Mouse (Mus musculus) MEL-GATA-1-ER (cell line): ENCODE results near the gene Ppp4r1.

Experiments
- DNase-seq: peaks from one replicate; pipeline ENCODE4 v3.0.0-alpha.2; 2012; ENCODE audit warnings: low read depth; ENCODE audit errors: extremely low read depth

Gene Ppp4r1

GRCm38 (mm10) chr17:65802026-65802425 lies 19.7 kb downstream of the Ppp4r1 start:
- DNase-seq = no peak

DNA sequence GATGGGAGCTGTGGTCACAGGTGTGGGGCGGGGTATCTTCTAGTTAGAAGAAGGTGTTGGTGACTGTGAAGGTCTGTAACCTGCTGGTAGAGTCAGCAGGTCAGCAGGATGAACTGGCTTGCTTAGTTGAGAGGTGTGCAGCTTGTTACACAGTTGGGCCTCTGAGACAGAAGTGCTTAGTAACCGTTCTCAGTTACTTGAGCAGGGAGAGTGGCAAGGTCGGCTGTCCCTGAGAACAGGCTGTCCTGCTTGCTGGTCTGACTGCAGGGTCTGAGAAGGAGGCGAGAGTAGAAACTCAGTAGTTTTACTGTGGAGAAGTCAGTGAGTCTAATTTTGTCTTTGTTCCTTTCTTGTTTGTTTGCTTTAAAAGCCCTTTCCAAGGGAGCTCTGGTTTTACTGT lies 23.6 kb downstream of the Ppp4r1 start:
- no peak for DNase-seq

- no peak for DNase-seq
These were observed 24.0 kb downstream of the Ppp4r1 start for GRCm38 (mm10) chr17:65806416-65806815.

DNA sequence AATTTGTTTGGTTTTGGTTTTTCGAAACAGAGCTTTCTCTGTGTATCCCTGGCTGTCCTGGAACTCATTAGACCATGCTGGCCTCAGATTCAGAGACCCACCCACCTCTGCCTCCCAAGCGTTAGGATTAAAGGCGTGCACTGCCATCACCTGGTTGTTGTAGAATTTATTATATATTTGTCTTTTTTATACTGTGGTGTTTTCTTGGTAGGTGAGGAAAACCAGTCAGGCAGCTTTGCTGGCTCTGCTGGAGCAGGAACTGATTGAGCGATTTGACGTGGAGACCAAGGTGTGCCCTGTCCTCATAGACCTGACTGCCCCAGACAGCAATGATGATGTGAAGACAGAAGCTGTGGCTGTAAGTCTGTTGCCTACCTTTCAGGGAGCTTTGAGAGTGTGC lies 28.7 kb downstream of the Ppp4r1 start:
- DNase-seq = no peak

- no peak for DNase-seq
These were observed 31.4 kb downstream of the Ppp4r1 start for GRCm38 (mm10) chr17:65813763-65814162.

DNA sequence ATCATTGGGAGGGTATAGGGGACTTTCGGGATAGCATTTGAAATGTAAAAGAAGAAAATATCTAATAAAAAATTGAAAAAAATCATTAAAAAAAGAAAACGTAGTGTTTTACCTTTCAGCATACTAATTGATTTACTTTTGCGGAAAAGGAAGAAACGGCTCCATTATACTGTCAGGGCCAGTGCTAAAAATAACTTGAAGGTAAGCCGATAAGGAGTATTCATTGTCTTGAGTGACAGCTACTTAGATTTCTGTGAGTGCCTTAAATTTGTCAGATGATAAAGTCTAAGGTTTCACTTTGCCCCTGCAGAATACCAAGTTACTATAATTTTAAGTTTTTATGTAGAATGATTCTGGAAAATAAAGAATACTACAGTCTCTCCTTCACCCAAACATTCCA lies 37.8 kb downstream of the Ppp4r1 start:
- DNase-seq = no peak

GRCm38 (mm10) chr17:65822423-65822822 lies 40.0 kb downstream of the Ppp4r1 start:
- no peak for DNase-seq

GRCm38 (mm10) chr17:65824246-65824645 lies 41.9 kb downstream of the Ppp4r1 start:
- no peak for DNase-seq

GRCm38 (mm10) chr17:65826257-65826656 lies 43.9 kb downstream of the Ppp4r1 start:
- no peak for DNase-seq

DNA sequence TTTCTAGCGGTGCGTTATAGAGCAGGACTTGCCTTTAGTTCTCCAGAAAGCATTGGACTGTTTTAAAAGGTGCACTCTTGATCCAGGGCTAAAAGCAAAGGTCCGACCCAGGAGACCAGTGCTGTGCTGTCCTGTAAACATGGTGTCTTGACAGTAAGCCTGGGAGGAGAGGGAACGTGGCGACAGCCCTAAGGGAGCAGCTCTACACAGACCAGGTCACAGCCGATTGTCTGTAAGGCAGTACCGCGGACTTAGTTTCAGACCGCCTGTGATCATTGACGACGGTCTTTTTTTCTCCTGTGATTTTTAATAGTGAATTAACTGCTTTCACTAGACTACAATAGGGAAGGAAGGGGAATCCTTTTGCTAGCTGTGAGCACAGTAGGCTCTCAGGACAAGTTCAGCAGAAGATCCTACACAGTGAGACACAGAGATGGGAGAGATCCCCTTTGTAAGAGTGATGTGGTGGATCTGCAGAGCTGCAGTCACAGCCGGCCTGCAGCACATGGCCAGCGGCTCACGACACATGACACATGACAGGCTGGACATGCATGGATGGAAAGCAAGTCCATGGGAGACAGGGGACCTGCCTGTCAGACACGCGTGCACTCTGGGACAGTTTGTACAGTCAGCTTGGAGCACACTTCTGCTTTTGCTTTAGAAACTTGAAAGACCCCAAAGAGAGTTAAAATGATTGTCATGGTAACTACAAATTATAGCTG lies 44.9 kb downstream of the Ppp4r1 start:
- no peak for DNase-seq

GRCm38 (mm10) chr17:65827904-65828303 lies 45.5 kb downstream of the Ppp4r1 start:
- DNase-seq = no peak

DNA sequence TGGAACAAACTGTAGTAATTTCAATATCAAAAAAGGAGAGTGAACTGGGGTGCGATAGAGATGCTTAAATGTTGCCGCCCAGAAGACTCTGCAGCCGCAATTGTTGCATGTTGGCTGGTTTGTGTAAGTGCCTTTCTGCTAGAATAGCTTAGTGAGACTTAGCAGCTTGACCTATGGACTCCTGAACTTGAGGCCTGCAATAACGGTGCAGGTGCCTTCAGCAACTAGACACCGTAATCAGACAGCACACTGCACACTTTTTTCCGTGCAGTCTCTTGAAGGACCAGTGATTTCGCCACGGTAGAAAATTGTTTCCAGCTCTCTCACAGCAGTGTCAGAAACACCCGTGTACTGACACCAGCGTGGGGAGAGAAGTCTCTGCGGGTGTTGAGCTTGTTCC lies 46.6 kb downstream of the Ppp4r1 start:
- no peak for DNase-seq

- no peak for DNase-seq
These were observed 48.0 kb downstream of the Ppp4r1 start for GRCm38 (mm10) chr17:65830216-65830863.

DNA sequence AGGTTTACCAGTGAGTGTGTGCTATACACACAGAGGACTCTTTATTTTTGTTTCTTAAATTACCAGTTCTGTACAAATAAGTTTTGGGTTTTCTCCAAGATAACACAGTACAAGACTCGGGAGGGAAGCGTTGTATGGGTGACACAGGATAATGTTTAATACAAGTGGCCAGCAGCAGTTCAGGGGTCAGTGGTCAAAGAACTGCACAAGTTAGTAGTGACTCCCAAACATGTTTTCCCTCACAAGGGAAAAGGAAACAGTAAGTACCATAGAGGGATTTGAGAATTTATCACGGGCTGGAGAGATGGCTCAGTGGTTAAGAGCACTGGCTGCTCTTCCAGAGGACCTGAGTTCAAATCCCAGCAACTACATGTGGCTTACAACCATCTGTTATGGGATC lies 51.5 kb downstream of the Ppp4r1 start:
- no peak for DNase-seq

GRCm38 (mm10) chr17:65836746-65837145 lies 54.4 kb downstream of the Ppp4r1 start:
- no peak for DNase-seq

DNA sequence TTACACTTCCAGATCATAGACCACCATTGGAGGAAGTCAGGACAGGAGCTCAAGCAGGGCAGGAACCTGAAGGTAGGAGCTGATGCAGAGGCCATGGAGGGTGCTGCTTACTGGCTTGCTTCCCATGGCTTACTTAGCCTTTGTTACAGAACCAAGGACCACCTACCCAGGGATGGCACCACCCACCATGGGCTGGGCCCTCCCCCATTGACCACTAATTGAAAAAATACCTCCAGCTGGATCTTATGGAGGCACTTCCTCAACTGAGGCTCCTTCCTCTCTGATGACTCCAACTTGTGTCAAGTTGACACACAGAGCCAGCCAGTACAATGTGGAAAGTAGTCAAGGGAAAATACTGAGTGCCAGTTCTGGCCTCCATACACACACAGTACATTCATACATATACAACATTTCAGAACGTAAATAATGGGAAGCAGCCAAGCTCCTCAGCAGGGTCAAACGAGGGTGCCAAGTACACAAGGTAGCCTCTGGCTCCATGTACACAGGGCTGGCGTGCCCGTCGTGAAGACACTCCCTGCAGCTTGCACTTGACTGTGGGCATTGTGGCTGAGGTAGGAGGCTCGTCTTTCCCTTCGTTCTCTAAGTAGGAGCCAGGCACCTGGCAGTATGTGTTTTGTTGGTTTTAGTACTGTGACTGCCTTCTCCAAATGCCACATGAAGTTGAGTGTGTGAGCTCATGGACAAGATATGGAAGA lies 57.3 kb downstream of the Ppp4r1 start:
- DNase-seq = no peak

DNA sequence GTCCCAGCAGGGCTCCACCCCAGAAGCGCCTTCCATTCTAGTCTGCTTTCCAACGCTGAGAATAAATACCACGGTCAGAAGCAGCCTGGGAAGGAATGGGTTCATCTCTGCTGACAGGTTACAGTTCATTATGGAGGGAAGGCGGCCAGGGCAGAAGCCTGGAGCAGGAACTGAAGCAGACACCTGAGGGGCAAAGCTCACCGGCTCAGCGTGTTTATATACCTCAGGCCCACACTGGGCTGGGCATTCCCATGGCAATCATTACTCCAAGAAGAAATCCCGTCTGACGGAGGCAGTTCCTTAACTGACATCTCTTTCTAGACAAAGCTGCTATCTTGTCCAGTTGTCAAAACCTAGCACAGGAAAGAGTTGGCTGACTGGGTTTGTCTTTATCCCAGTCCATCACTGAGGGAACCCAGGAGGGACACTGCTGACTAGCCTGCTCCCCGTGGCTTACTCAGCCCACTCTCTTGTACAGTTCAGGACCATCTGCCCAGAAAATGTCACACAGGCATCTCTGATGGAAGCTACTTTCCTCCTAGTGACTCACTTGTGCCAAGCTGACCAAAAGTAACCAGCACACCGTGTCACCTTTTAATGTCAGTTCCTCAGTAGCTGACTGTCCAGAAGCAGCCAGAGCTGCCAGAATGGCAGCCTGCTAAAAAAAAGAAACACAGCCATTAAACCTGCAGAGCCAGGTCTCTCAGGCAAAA lies 60.5 kb downstream of the Ppp4r1 start:
- no peak for DNase-seq

DNA sequence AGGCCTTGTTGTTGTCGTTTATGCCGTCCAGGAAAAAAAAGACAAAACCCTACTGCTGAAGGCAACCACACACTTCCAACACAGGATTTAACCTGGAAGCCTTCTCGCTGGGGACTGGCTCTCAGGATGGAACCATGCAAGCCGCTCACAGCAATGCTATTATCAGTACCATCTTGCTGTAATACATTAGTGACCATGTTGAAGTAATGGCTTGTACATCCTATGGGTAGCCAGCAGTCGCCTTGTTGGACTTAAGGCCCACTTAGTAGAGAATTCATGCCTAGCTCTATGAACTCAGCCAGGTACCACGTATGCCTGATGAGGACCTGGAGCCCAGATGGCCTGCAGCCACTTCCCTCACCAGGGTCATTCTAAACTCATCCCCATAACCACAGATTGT lies 63.0 kb downstream of the Ppp4r1 start:
- no peak for DNase-seq

GRCm38 (mm10) chr17:65847694-65848449 lies 65.5 kb downstream of the Ppp4r1 start:
- DNase-seq = no peak

- DNase-seq = no peak
These were observed 68.1 kb downstream of the Ppp4r1 start for GRCm38 (mm10) chr17:65850487-65850886.

DNA sequence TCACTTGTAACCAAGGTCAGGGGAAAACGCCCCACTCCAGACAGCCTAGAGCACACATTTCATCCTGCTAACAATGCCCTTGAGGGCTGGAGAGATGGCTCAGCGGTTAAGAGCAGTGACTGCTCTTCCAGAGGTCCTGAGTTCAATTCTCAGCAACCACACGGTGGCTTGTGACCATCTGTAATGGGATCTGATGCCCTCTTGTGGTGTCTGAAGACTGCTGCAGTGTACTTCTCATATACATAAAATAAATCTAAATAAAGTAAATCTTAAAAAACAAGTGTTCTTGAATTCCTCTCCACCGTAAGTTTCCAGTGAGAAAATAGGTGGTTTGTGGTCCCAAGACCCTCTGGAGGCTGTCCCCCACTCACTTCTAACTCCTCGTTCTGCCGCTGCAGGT lies 69.4 kb downstream of the Ppp4r1 start:
- DNase-seq = no peak
